Mouse (Mus musculus): ENCODE data around the gene Gm156. TPM values are rescaled to one million over a fixed set of nuclear protein-coding genes. Genes with fewer than 3 reads are reported as not detected.
"Not testable (repeated sequence)": the region's sequence is repeated elsewhere in the genome, so short reads cannot be mapped to it uniquely, and the experiment has no call there.

The Gm156 gene
- not detected in 2 replicates for polyA plus RNA-seq (2015; fragmentation: Nextera tagmentation; extraction: Ambion mirVana)

GRCm38 (mm10) chr6:129784170-129784569 lies at the start of gene Gm156:
Gm156 (minus strand) TSS chr6:129784270.
- not testable (repeated sequence) for H3K27me3 ChIP-seq (replicated peaks); ATAC-seq; H3K9ac ChIP-seq; H3K4me1 ChIP-seq (replicated peaks); H3K36me3 ChIP-seq; H3K4me3 ChIP-seq (replicated peaks); H3K9me3 ChIP-seq; H3K27ac ChIP-seq; H3K4me2 ChIP-seq (replicated peaks)
- WGBS: 89% methylated on average over 3 of the region's 3 CpGs

- Histone ChIP-seq H3K9ac (no peak overlapping the region), H3K27ac (no peak overlapping the region), H3K4me2 (replicated peaks) (no peak overlapping the region), H3K9me3 (no peaks in the 10 kb centered on the region), H3K4me1 (replicated peaks) (no peaks in the 10 kb centered on the region), H3K36me3 (no peaks in the 10 kb centered on the region), H3K27me3 (replicated peaks) (no peaks in the 10 kb centered on the region), H3K4me3 (replicated peaks) (no peak overlapping the region)
- WGBS: 83% methylated on average over 1 of the region's 1 CpGs
- ATAC-seq: no peak
Observed at GRCm38 (mm10) chr6:129825559-129825958, 41.5 kb upstream of the Gm156 start.

GRCm38 (mm10) chr6:129824004-129824403 lies 39.9 kb upstream of the Gm156 start:
- H3K36me3 ChIP-seq: no peaks in the 10 kb centered on the region
- ATAC-seq: no peak
- no peak overlapping the region for H3K4me3 ChIP-seq (replicated peaks)
- no peak overlapping the region for H3K9ac ChIP-seq
- WGBS: 90% methylated on average over 1 of the region's 1 CpGs
- H3K27me3 ChIP-seq (replicated peaks): no peaks in the 10 kb centered on the region
- H3K4me1 ChIP-seq (replicated peaks): no peaks in the 10 kb centered on the region
- H3K27ac ChIP-seq: no peak overlapping the region
- no peak overlapping the region for H3K4me2 ChIP-seq (replicated peaks)
- no peaks in the 10 kb centered on the region for H3K9me3 ChIP-seq

- H3K9me3 ChIP-seq: no peaks in the 10 kb centered on the region
- H3K27me3 ChIP-seq (replicated peaks): no peaks in the 10 kb centered on the region
- H3K36me3 ChIP-seq: no peaks in the 10 kb centered on the region
- ATAC-seq: no peak
- H3K4me1 ChIP-seq (replicated peaks): no peaks in the 10 kb centered on the region
- WGBS: 60% methylated on average over 3 of the region's 3 CpGs
- H3K27ac ChIP-seq: no peak overlapping the region
- H3K4me3 ChIP-seq (replicated peaks): no peak overlapping the region
- H3K4me2 ChIP-seq (replicated peaks): no peak overlapping the region
- no peak overlapping the region for H3K9ac ChIP-seq
Observed at GRCm38 (mm10) chr6:129817731-129818130, 33.7 kb upstream of the Gm156 start.

DNA sequence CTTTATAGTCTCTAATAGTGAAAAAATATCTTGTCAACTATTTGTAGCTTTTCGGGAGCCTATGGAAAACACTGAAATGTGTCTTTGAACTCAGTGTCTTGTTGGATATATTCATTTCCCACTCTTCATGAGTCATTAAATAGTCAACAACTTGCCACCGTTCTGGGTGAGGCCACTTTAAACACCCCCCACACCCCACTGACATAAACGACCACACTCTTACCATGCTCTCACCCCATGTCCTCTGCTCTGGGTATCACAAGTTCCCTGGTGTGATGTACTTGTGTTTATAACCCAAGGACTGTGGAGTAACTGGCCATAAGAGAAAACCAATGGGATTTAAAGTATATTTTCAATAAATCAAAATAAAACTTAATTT lies 36.4 kb downstream of the Gm156 start:
- Histone ChIP-seq H3K9me3 (no peaks in the 10 kb centered on the region), H3K4me2 (replicated peaks) (no peak overlapping the region), H3K4me1 (replicated peaks) (no peaks in the 10 kb centered on the region), H3K27me3 (replicated peaks) (no peaks in the 10 kb centered on the region), H3K36me3 (no peaks in the 10 kb centered on the region), H3K27ac (no peak overlapping the region), H3K4me3 (replicated peaks) (no peak overlapping the region), H3K9ac (no peak overlapping the region)
- 72% methylated on average over 3 of the region's 3 CpGs for WGBS
- ATAC-seq: no peak

DNA sequence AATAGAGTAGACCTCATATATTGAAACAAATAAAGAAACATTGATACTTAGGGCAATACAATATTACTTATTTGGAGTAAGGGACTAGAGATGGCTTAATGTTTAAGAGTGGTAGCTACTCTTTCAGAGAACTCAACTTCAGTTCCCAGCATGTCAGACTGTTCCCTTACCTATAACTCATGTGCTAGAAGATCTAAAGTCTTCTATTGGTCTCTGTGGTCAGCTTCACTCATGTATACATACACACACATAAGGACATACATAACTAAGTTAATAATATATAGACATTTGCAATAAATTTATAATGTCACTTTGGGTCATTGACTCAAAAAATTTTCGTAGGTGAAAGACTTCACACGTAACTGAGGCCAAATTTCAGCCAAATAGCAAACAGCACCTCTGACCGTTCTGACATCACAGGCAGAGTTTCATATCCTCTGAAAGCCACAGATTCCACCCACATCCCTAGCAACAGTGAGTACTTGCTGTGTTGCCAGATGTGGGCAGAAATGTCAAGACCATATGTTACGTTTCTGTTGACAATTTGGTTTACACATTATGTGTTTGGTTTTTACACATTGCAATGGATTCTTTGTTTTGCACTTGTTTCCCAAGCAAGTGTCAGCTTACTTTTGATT lies 36.9 kb downstream of the Gm156 start:
- H3K9me3 ChIP-seq: no peaks in the 10 kb centered on the region
- no peak overlapping the region for H3K9ac ChIP-seq
- no peaks in the 10 kb centered on the region for H3K36me3 ChIP-seq
- no peak overlapping the region for H3K4me3 ChIP-seq (replicated peaks)
- WGBS: 82% methylated on average over 4 of the region's 4 CpGs
- no peak overlapping the region for H3K4me2 ChIP-seq (replicated peaks)
- no peak for ATAC-seq
- H3K27me3 ChIP-seq (replicated peaks): no peaks in the 10 kb centered on the region
- no peak overlapping the region for H3K27ac ChIP-seq
- no peaks in the 10 kb centered on the region for H3K4me1 ChIP-seq (replicated peaks)

DNA sequence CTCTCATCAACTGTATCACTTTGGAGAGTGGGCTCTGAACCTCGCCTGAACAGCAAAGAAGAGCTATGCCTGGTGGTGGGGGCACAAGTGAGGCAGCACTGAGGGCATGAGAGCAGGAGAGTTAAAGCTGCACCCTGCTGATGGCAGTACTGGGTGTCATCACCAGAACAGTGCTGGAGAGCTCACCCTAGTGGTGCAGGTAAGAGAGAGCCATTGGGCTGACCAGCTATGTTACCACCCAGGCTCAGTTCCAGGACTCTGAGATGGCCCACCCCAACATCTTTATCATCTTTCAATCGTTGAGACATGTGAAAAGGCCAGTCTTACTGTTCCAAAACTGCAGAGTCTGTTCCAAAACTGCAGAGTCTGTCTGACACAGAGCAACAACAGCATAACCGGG lies 37.9 kb downstream of the Gm156 start:
- no peaks in the 10 kb centered on the region for H3K4me1 ChIP-seq (replicated peaks)
- no peak overlapping the region for H3K4me3 ChIP-seq (replicated peaks)
- no peaks in the 10 kb centered on the region for H3K27me3 ChIP-seq (replicated peaks)
- ATAC-seq: no peak
- H3K36me3 ChIP-seq: no peaks in the 10 kb centered on the region
- H3K27ac ChIP-seq: no peak overlapping the region
- H3K9me3 ChIP-seq: no peaks in the 10 kb centered on the region
- 68% methylated on average over 3 of the region's 3 CpGs for WGBS
- no peak overlapping the region for H3K9ac ChIP-seq
- H3K4me2 ChIP-seq (replicated peaks): no peak overlapping the region

- WGBS: 52% methylated on average over 2 of the region's 2 CpGs
- H3K4me1 ChIP-seq (replicated peaks): no peaks in the 10 kb centered on the region
Observed at GRCm38 (mm10) chr6:129740069-129740721, 43.9 kb downstream of the Gm156 start, which contains the start of gene Klri2. Klri2 (minus strand) TSS chr6:129740484.

DNA sequence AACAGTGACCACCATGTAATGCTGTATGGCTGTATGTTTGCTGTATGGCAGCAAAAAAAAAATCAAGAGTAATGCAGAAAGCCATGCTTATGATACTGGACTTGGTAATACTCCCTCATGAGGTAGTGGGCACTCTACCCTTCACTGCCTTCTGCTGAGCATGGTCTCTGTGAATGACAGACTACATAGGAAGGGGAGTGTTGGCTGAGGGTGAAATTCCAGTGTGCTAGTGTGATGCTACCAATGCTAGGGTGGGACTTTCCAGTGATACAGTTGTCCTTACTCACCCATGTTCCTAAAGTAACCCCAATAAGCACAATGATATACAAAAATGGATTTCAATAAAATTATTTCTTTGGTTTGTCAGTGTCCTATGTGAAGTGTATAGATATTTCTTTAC lies 47.7 kb downstream of the Gm156 start:
- H3K9ac ChIP-seq: no peak overlapping the region
- H3K27ac ChIP-seq: no peak overlapping the region
- no peaks in the 10 kb centered on the region for H3K9me3 ChIP-seq
- H3K4me1 ChIP-seq (replicated peaks): no peaks in the 10 kb centered on the region
- H3K4me2 ChIP-seq (replicated peaks): no peak overlapping the region
- H3K36me3 ChIP-seq: no peaks in the 10 kb centered on the region
- no peak overlapping the region for H3K4me3 ChIP-seq (replicated peaks)
- ATAC-seq: no peak
- no peaks in the 10 kb centered on the region for H3K27me3 ChIP-seq (replicated peaks)

More at GRCm38 (mm10) chr6:129740069-129740721, 43.9 kb downstream of the Gm156 start, which contains the start of gene Klri2:
- no peak within 1 kb of the TSS for H3K9ac ChIP-seq
- H3K4me2 ChIP-seq (replicated peaks): no peak within 1 kb of the TSS
- H3K9me3 ChIP-seq: no peaks in the 10 kb centered on the region
- H3K27ac ChIP-seq: no peak within 1 kb of the TSS
- no peaks in the 10 kb centered on the region for H3K36me3 ChIP-seq
- no peak for ATAC-seq
- H3K4me3 ChIP-seq (replicated peaks): no peak within 1 kb of the TSS
- H3K27me3 ChIP-seq (replicated peaks): no peaks in the 10 kb centered on the region

- no peak overlapping the region for H3K27ac ChIP-seq
- H3K9me3 ChIP-seq: no peaks in the 10 kb centered on the region
- H3K27me3 ChIP-seq (replicated peaks): no peaks in the 10 kb centered on the region
- H3K4me3 ChIP-seq (replicated peaks): no peak overlapping the region
- 84% methylated on average over 1 of the region's 1 CpGs for WGBS
- H3K9ac ChIP-seq: no peak overlapping the region
- H3K4me1 ChIP-seq (replicated peaks): no peaks in the 10 kb centered on the region
- no peak overlapping the region for H3K4me2 ChIP-seq (replicated peaks)
- no peak for ATAC-seq
- no peaks in the 10 kb centered on the region for H3K36me3 ChIP-seq
Observed at GRCm38 (mm10) chr6:129727237-129727636, 56.8 kb downstream of the Gm156 start.

GRCm38 (mm10) chr6:129721390-129721789 lies 62.7 kb downstream of the Gm156 start:
- Histone ChIP-seq H3K9me3 (no peaks in the 10 kb centered on the region), H3K9ac (no peak overlapping the region), H3K36me3 (no peaks in the 10 kb centered on the region), H3K4me2 (replicated peaks) (no peak overlapping the region), H3K4me3 (replicated peaks) (no peak overlapping the region), H3K4me1 (replicated peaks) (no peaks in the 10 kb centered on the region), H3K27me3 (replicated peaks) (no peaks in the 10 kb centered on the region), H3K27ac (no peak overlapping the region)
- WGBS: 78% methylated on average over 1 of the region's 1 CpGs
- no peak for ATAC-seq

GRCm38 (mm10) chr6:129720487-129720886 lies 63.6 kb downstream of the Gm156 start:
- no peak for ATAC-seq
- Histone ChIP-seq H3K27ac (no peak overlapping the region), H3K27me3 (replicated peaks) (no peaks in the 10 kb centered on the region), H3K4me1 (replicated peaks) (no peaks in the 10 kb centered on the region), H3K4me3 (replicated peaks) (no peak overlapping the region), H3K36me3 (no peaks in the 10 kb centered on the region), H3K4me2 (replicated peaks) (no peak overlapping the region), H3K9me3 (no peaks in the 10 kb centered on the region), H3K9ac (no peak overlapping the region)
- 22% methylated on average over 3 of the region's 3 CpGs for WGBS

GRCm38 (mm10) chr6:129717032-129717431 lies 67.0 kb downstream of the Gm156 start, which contains the start of gene Klri1:
Klri1 (minus strand) TSS chr6:129717132.
- Histone ChIP-seq H3K27me3 (replicated peaks) (no peaks in the 10 kb centered on the region), H3K9ac (no peak within 1 kb of the TSS), H3K4me2 (replicated peaks) (no peak within 1 kb of the TSS), H3K9me3 (no peaks in the 10 kb centered on the region), H3K4me3 (replicated peaks) (no peak within 1 kb of the TSS), H3K27ac (no peak within 1 kb of the TSS), H3K4me1 (replicated peaks) (no peaks in the 10 kb centered on the region), H3K36me3 (no peaks in the 10 kb centered on the region)
- ATAC-seq: no peak
- whole genome bisulfite sequencing: 76% methylated on average over 4 of the region's 4 CpGs
